Mouse (Mus musculus) neutrophil, adult 59 days (primary cell): ENCODE data around the gene Nat14. TPM values are rescaled to one million over a fixed set of nuclear protein-coding genes. Genes with fewer than 3 reads are reported as not detected.

Experiments
- total RNA-seq, 2 experiments: library from RNA; stranded (reverse); gene quantifications; 1 replicate in 1 of 2; 2 replicates in 1 of 2; pipeline ENCODE4 v1.2.4; 2023

Gene Nat14
- 1 to 10 TPM; 2.1 to 3.2 TPM for total RNA-seq

GRCm38 (mm10) chr7:4921824-4922482 lies at the start of gene Nat14:
Nat14 (plus strand) TSS chr7:4922028.

DNA sequence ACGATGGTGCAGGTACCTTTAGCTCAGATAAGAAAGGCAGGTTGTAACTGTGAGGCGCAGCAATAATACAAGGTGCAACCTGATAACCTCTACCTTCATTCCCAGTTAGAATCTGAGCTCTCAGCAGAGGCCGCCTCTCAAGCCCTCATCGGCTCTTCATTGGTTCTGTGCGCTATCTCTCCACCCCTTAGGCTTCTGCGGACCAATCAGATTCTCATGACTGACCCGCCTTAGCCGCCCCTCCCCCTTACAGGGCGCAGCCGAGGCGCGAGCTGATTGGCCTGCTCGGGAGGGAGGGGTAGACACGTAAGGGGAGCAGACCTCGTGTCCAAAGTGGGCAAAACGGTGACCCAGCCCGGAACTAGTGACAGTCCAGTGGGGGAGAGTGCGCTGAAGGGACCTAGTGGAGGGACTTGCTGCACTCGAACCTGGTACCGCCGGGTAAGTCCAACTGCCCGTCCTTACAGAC lies 45.0 kb upstream of the Nat14 start, which contains the start of gene Isoc2a:
Gene Isoc2a, plus strand, starts transcription at position 401 of the 469 bp plus-strand sequence.

DNA sequence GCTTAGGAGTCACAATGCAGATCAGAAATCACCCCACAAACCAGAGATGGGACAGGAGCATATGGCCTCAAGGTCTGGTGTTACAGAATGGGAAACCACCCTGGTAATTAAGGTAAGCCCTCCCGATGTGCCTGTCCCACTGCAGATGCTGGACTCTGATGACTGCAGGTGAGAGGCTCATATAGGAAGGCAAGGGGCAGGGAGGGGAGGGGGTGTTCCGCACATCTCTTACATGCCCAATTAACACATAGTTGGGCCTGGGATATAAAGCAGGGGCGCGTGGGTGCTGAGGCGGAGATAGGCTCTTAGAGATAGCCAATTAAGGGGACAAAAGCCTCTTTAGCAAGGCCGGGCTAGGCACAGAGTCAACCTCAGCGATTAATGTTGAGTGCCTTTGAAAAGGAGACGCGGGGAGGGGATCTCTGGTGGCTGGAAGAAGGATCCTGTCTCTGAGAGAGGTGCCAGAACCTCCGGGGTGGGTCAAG lies 15.3 kb upstream of the Nat14 start, which contains the start of gene Gm36210:
Gene Gm36210, minus strand, starts transcription at position 51 of the 485 bp plus-strand sequence.

DNA sequence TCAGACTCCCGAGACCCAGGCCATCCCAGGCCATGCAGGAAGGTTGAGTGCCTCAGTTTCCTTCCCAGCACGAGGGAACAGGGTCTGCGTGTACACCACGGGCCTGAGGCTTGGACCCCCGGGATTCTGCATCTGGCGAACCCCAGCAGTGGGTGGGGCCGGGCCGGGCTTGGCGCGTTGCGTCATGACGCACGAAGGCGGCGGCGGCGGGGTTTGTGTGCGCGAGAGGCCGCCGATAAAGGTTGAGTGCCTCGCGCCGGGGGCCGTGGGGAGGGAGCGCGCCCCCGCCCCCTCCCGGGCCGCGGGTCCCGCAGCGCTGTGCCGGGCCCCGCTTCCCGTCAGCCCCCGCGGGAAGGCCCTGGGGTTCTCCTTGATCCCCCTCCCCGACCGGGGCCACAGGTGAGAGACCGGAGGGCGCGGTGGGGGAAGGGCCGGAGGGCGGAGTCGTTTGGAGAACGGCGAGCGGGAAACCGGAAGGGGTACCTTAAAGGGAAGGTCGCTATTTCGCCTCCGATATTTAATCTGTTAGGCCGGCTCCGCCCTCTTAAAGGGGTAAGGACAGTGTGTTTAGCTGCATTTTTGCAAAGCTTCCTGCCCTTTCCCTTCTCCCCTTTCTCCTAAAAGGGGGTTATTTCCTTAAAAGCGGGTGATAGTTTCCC lies 6.7 kb upstream of the Nat14 start, which contains the start of gene Zfp628:
Gene Zfp628, plus strand, starts transcription at position 211 of the 659 bp plus-strand sequence.

DNA sequence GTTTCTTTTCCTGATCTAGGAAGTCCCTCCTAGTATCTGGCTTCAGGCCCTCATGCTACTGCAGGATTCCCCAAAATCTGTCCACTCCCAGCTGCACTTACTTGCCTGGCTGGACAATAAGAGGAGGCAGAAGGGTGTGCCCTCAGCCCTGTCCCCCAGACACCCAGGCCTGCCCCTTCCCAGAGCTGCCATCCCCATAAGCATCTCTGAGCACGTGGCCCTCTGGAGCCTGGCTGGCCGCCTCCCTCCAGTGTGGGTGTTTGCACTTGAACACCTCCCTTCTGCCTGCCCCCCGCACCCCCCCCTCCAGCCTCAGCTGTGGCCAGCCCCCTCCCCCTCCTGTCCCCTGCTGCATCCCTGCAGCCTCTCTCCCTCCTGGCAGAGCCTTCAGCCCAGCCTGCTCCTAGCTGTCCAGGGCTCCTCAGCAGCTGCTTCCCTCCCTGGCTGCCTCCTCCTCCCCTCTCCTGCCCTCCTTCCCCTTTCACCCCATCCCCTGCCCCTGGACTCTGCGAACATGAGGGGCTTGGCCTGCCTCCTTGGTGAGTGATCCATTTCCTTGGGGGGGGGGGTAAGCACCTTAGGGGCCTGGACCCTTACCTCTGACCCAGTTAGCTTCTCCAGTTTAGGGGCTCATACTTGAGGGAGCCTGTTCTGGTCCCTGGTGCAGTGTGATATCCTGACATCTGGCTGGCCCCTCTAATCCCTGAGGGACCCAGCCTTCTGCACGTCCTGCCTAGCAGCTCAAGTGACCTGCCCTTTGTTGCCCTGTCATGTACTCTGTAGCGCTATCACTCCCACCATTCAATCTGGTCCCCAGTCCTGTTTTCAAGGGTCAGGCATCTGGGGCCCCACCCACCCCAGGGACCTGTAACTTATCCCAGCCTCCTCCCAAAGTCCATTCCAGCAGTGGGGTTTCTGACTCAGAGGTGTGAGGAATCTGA lies 3.9 kb downstream of the Nat14 start, which contains the start of gene Ssc5d:
Gene Ssc5d, plus strand, starts transcription at position 345 of the 941 bp plus-strand sequence.

GRCm38 (mm10) chr7:4964272-4964671 lies 42.4 kb downstream of the Nat14 start, which contains the start of gene Sbk2:
Sbk2 (minus strand) TSS chr7:4964406.

DNA sequence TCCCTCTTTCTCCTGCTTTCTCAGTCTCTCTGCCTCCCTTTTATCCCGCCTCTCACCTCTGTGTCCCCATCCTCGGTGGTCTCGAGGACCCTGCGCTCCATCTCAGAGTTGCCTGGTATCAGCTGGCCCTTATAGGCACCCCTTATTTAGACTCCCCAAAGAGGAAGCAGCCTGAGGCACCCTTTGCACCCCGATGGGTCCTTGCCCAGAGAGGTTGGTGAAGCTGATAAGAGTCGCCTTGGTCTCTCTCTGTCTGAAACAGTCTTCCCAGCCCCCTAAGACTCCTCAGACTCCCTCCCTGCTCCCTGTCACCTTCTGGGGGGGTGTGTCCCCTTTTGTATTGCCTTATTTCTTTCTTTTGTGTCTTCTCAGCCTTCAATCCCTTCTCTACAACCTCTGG lies 49.2 kb downstream of the Nat14 start, which contains the start of gene Sbk3:
Gene Sbk3, minus strand, starts transcription at position 101 of the 400 bp plus-strand sequence.

Other genes with a start within 250 kb of the Nat14 start
- gene Hspbp1, start 237.0 kb upstream of the Nat14 start, total RNA-seq = 10 to 100 TPM; 15.2 to 16.2 TPM
- not detected for gene Brsk1, start 231.4 kb upstream of the Nat14 start, total RNA-seq
- gene Tmem150b, start 196.8 kb upstream of the Nat14 start, total RNA-seq = 10 to 100 TPM; 18.1 to 22.3 TPM
- gene Kmt5c, start 181.9 kb upstream of the Nat14 start, total RNA-seq = 10 to 100 TPM; 96.3 to 97.7 TPM
- gene Cox6b2, start 168.9 kb upstream of the Nat14 start, total RNA-seq = 10 to 100 TPM; 25.0 to 29.5 TPM
- not detected for gene Fam71e2, start 150.7 kb upstream of the Nat14 start, total RNA-seq
- gene Il11, start 139.2 kb upstream of the Nat14 start, total RNA-seq = not detected
- not detected for gene Tmem190, start 139.1 kb upstream of the Nat14 start, total RNA-seq
- gene Tmem238, start 132.4 kb upstream of the Nat14 start, total RNA-seq = 1 to 10 TPM; 1.1 to 3.2 TPM
- 100 to 1,000 TPM; 921 to 945 TPM for gene Rpl28, start 129.2 kb upstream of the Nat14 start, total RNA-seq
- gene Ube2s, start 109.4 kb upstream of the Nat14 start, total RNA-seq = 100 to 1,000 TPM; 187 to 214 TPM
- not detected for gene Shisa7, start 77.3 kb upstream of the Nat14 start, total RNA-seq
- gene Isoc2b, start 51.8 kb upstream of the Nat14 start, total RNA-seq = 1 to 10 TPM; 2.8 to 6.7 TPM
- 10 to 100 TPM in 1 of 2 experiments, 1 to 10 TPM in 1; 8.7 to 10.1 TPM for gene Isoc2a, start 44.9 kb upstream of the Nat14 start, total RNA-seq
- not detected for gene Gm36210, start 15.5 kb upstream of the Nat14 start, total RNA-seq
- 10 to 100 TPM; 13.2 to 15.5 TPM for gene Zfp628, start 6.8 kb upstream of the Nat14 start, total RNA-seq
- gene Ssc5d, start 3.8 kb downstream of the Nat14 start, total RNA-seq = not detected
- gene Sbk2, start 42.4 kb downstream of the Nat14 start, total RNA-seq = not detected
- not detected for gene Sbk3, start 49.1 kb downstream of the Nat14 start, total RNA-seq
- 1 to 10 TPM; 2.8 to 3.5 TPM for gene Zfp579, start 74.1 kb downstream of the Nat14 start, total RNA-seq
- gene Zfp524, start 92.4 kb downstream of the Nat14 start, total RNA-seq = 10 to 100 TPM; 13.0 to 20.8 TPM
- 10 to 100 TPM; 33.3 to 36.3 TPM for gene Fiz1, start 92.7 kb downstream of the Nat14 start, total RNA-seq
- gene Gm44973, start 93.5 kb downstream of the Nat14 start, total RNA-seq = not detected
- gene Zfp865, start 98.3 kb downstream of the Nat14 start, total RNA-seq = 10 to 100 TPM; 31.9 to 37.3 TPM
- under 1 TPM in 1 of 2 experiments, not detected in 1; 0.56 TPM for gene Ccdc106, start 98.5 kb downstream of the Nat14 start, total RNA-seq
- gene 4632433K11Rik, start 112.1 kb downstream of the Nat14 start, total RNA-seq = not detected
- gene Zfp784, start 116.4 kb downstream of the Nat14 start, total RNA-seq = 1 to 10 TPM; 2.8 to 2.9 TPM
- under 1 TPM; 0.47 to 0.71 TPM for gene Zfp580, start 129.5 kb downstream of the Nat14 start, total RNA-seq
- gene U2af2, start 140.1 kb downstream of the Nat14 start, total RNA-seq = 100 to 1,000 TPM; 222 to 227 TPM
- gene Epn1, start 158.2 kb downstream of the Nat14 start, total RNA-seq = 100 to 1,000 TPM; 139 to 160 TPM
- not detected for gene Rfpl4, start 194.9 kb downstream of the Nat14 start, total RNA-seq
- gene Rasl2-9, start 203.9 kb downstream of the Nat14 start, total RNA-seq = under 1 TPM in 1 of 2 experiments, not detected in 1; 0.64 TPM
- not detected for gene Vmn1r55, start 227.6 kb downstream of the Nat14 start, total RNA-seq